Mouse (Mus musculus): Measurements from ENCODE around the gene Nepn. TPM values are rescaled to one million over a fixed set of nuclear protein-coding genes. Genes with fewer than 3 reads are reported as not detected.

Gene Nepn
- total and polyA plus RNA-seq, 2 experiments from 2014 or later, result not detected

DNA sequence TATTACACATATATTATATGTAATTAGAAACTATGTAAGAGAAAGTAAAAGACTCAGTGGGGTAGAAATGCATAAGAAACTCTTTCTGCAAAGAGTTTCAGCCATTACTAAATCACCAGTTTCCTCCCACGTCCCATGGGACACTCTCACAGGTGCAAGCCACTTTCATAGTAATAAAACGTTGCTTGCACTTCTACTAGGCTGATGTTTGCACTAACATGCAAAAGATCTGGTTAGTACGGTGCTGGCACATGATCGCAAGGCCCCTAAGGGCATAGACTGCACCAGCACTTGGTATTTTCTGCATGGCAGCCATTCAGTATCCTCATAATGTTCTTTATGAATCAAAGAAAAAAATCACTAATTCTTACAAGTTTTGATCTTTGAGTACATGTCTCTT lies 14.9 kb upstream of the Nepn start:
- H3K9ac ChIP-seq, result no peak overlapping the region
- no peaks in the 10 kb centered on the region for H3K9me3 ChIP-seq (ENCODE audit: low read length)
- no peak overlapping the region for H3K27ac ChIP-seq (ENCODE audit: low read depth, low read length)
- ATAC-seq (no peak), DNase-seq (no peak)
- no peaks in the 10 kb centered on the region for H3K36me3 ChIP-seq (ENCODE audit: insufficient read depth)
- no peak overlapping the region for H3K4me3 ChIP-seq (ENCODE audit: low read depth, low read length)
- peaks cover 3% of the 10 kb centered on the region; the same call in 1 of the 2 replicates for H3K4me1 ChIP-seq (ENCODE audit: insufficient read depth)
- TF ChIP-seq CTCF (IDR thresholded peaks at IDR 0.05; ENCODE audit: low read depth), result no peak
- WGBS, result 86% methylated on average over 4 of the region's 4 CpGs
- no peak overlapping the region for H3K4me2 ChIP-seq (ENCODE audit: low read depth)
- H3K27me3 ChIP-seq (ENCODE audit: insufficient read depth, low read length), result no peaks in the 10 kb centered on the region

DNA sequence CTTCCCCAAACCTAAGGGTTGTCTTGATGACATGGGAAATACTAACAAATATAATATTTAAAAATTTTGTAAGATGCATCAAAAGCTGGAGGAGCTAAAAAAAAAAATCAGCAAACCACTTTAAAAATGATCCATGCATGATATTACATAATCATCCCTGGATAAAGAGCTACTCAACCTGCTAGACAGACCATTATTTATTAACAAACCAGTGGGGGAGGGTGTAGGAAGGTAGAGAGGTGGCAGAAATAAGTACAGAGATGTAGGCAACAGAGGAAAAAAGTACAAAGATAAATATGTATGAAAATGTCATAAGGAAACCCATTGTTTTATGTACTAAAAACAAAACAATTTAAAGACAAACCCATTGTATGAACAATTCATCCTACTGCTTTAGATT lies 14.1 kb upstream of the Nepn start:
- peaks cover 8% of the 10 kb centered on the region for H3K4me1 ChIP-seq (ENCODE audit: insufficient read depth)
- H3K4me3 ChIP-seq (ENCODE audit: low read depth, low read length), result no peak overlapping the region
- H3K27ac ChIP-seq (ENCODE audit: low read depth, low read length), result no peak overlapping the region
- no peak overlapping the region for H3K9ac ChIP-seq
- no peaks in the 10 kb centered on the region for H3K9me3 ChIP-seq (ENCODE audit: low read length)
- no peak for ATAC-seq
- no peaks in the 10 kb centered on the region for H3K36me3 ChIP-seq (ENCODE audit: insufficient read depth)
- no peak for DNase-seq
- TF ChIP-seq CTCF (IDR thresholded peaks at IDR 0.05; ENCODE audit: low read depth), result no peak
- no peaks in the 10 kb centered on the region for H3K27me3 ChIP-seq (ENCODE audit: insufficient read depth, low read length)
- no peak overlapping the region for H3K4me2 ChIP-seq (ENCODE audit: low read depth)

DNA sequence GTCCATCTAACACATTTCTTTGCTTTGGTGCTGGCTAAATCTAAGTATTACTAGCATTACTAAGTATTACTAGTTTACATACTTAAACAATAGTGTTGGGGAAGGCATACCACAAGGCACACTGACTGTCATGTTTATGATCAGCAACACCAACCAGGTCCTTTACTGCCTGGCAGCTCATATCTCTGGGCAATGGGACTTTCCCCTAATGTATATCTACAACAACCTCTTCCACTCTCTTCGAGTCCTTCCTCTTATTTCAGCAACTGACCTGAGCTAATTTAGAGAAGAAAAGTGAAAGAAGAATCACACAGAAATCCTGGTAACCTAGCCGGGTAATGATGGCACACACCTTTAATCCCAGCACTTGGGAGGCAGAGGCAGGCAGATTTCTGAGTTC lies 12.3 kb upstream of the Nepn start:
- Histone ChIP-seq H3K27ac (ENCODE audit: low read depth, low read length) (no peak overlapping the region), H3K36me3 (ENCODE audit: insufficient read depth) (no peaks in the 10 kb centered on the region), H3K9me3 (ENCODE audit: low read length) (no peaks in the 10 kb centered on the region), H3K4me2 (ENCODE audit: low read depth) (no peak overlapping the region), H3K4me3 (ENCODE audit: low read depth, low read length) (no peak overlapping the region), H3K9ac (no peak overlapping the region), H3K4me1 (ENCODE audit: insufficient read depth) (peaks cover 9% of the 10 kb centered on the region), H3K27me3 (ENCODE audit: insufficient read depth, low read length) (no peaks in the 10 kb centered on the region)
- 97% methylated on average over 2 of the region's 2 CpGs for WGBS
- DNase-seq, result no peak
- no peak for TF ChIP-seq CTCF (IDR thresholded peaks at IDR 0.05; ENCODE audit: low read depth)
- ATAC-seq, result no peak

DNA sequence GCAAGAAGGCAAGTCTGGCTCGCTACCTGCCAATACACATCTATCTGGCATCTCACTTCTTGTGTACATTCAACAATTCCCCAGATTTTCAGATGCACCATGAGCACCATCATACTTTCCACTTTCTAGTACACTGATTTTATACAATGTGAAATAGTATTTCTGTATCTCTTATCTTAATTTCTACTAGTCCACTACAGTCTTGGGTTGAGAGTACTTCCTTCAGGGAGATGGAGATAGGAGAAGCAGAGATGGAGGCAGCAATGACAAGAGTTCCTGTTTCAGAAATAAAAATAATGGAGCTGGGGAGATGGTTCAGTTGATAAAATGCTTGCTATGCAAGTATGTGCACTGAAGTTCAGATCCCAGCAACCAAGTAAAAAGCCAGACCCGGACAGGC lies 11.0 kb upstream of the Nepn start:
- Histone ChIP-seq H3K9me3 (ENCODE audit: low read length) (no peaks in the 10 kb centered on the region), H3K4me2 (ENCODE audit: low read depth) (no peak overlapping the region), H3K9ac (no peak overlapping the region), H3K27me3 (ENCODE audit: insufficient read depth, low read length) (no peaks in the 10 kb centered on the region), H3K36me3 (ENCODE audit: insufficient read depth) (no peaks in the 10 kb centered on the region), H3K4me3 (ENCODE audit: low read depth, low read length) (no peak overlapping the region), H3K27ac (ENCODE audit: low read depth, low read length) (no peak overlapping the region), H3K4me1 (ENCODE audit: insufficient read depth) (peaks cover 11% of the 10 kb centered on the region)
- DNase-seq, result no peak
- WGBS, result 95% methylated on average over 2 of the region's 2 CpGs
- no peak for ATAC-seq
- TF ChIP-seq CTCF (IDR thresholded peaks at IDR 0.05; ENCODE audit: low read depth), result no peak

DNA sequence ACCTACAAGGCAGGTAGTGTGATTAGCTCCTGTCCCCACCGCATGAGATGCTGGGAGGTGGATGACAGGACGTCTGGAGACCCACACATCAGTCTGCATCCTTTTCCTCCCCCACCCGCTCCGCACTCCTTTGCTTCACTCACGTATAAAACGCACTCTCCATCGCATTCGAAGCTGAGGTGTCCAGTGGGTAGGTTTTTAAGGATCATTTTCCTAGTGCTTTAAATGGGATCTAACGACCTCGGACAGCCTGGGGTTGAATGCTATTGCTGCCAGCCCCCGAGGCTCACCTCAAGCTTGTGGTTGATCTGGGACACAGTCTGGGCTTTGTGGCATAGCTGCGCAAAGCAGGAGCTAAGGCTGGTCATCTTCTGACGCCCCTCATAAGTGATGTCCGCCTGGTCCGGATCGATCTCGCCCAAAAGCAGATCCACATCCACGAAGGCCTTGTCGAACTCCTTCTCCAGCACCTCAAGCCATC lies 7.4 kb upstream of the Nepn start:
- Histone ChIP-seq H3K27ac (ENCODE audit: low read depth, low read length) (peak overlapping the region; percentile 95), H3K4me2 (ENCODE audit: low read depth) (peak overlapping the region; percentile 63), H3K9me3 (ENCODE audit: low read length) (no peaks in the 10 kb centered on the region), H3K36me3 (ENCODE audit: insufficient read depth) (no peaks in the 10 kb centered on the region), H3K27me3 (ENCODE audit: insufficient read depth, low read length) (no peaks in the 10 kb centered on the region), H3K4me1 (ENCODE audit: insufficient read depth) (peaks cover 14% of the 10 kb centered on the region), H3K9ac (peak overlapping the region; percentile 96), H3K4me3 (ENCODE audit: low read depth, low read length) (peak overlapping the region; percentile 86)
- under 1% methylated on average over 19 of the region's 19 CpGs for WGBS
- ATAC-seq, result peak; percentile 25
- no peak for TF ChIP-seq CTCF (IDR thresholded peaks at IDR 0.05; ENCODE audit: low read depth)
- DNase-seq, result no peak

DNA sequence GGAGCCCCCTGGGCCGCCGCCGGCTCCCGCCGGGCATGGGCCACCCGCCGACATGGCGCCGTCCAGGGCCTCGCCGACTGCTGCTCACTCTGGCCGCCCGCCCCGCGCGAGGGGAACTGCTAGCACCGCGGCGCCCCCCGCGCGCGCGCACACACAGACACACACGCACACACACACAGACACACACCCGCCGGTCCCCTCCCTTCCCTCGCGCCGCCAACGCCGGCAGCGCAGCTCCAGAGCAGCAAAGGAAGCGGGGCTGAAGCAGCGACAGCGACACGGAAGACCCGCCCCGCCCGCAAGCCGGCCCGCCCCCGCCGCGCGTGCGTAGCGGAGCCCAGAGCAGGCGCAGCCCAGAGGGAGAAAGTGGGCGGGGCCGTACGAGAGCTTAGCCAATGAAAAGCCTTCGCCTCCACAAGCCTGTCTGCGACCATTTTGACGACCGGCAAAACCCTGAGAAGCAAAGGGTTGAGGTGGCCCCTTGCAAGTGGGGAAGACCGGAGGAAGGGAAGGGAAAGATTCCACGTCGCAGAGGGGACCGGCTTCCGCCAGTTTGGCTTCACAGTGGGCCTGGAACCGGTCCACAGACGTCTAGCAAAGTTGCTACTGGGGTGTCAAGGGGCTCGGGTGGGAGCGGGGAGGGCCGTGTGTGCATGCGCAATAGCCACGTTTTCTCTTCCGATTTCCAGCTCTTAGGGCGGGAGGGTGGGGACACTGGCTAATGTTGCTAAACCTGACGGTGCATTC lies 6.8 kb upstream of the Nepn start, which contains the start of gene Gopc:
Gene Gopc (minus strand): TSS at position 280 of the 747 bp plus-strand sequence.
- no peaks in the 10 kb centered on the region for H3K9me3 ChIP-seq (ENCODE audit: low read length)
- WGBS, result 2% methylated on average over 69 of the region's 71 CpGs
- H3K27me3 ChIP-seq (ENCODE audit: insufficient read depth, low read length), result no peaks in the 10 kb centered on the region
- DNase-seq (peak; percentile 99), ATAC-seq (peak; percentile 98)
- H3K4me2 ChIP-seq (ENCODE audit: low read depth), result peak within 1 kb of the TSS; percentile 69
- peak within 1 kb of the TSS; percentile 86 for H3K4me3 ChIP-seq (ENCODE audit: low read depth, low read length)
- H3K36me3 ChIP-seq (ENCODE audit: insufficient read depth), result no peaks in the 10 kb centered on the region
- H3K27ac ChIP-seq (ENCODE audit: low read depth, low read length), result peak within 1 kb of the TSS; percentile 95
- H3K9ac ChIP-seq, result peak within 1 kb of the TSS; percentile 96
- peaks cover 14% of the 10 kb centered on the region for H3K4me1 ChIP-seq (ENCODE audit: insufficient read depth)
- TF ChIP-seq CTCF (IDR thresholded peaks at IDR 0.05; ENCODE audit: low read depth), result no peak

DNA sequence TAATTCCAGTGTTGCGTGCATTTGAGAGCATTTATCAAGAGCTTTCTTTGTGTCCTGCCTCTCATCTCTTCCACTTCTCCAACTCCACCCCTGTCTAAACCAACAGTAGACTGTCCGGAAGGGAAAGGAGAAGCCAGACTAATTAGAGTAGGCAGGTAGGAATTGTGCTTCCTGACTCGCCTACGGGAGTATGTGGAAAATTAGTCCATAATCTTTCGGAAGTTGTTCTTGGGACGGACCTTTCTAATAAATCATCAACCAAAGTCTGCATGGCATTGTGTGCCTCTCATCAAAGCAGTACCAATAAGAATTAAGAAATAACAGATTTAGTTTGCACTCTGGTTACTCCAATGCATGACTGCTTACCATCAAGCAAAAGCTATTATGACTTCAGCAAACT lies 5.8 kb upstream of the Nepn start:
- 83% methylated on average over 6 of the region's 6 CpGs for WGBS
- H3K4me3 ChIP-seq (ENCODE audit: low read depth, low read length), result peak overlapping the region; percentile 86
- no peak for TF ChIP-seq CTCF (IDR thresholded peaks at IDR 0.05; ENCODE audit: low read depth)

More for the DNA sequence above, 5.8 kb upstream of the Nepn start:
- H3K4me1 ChIP-seq (ENCODE audit: insufficient read depth), result peaks cover 14% of the 10 kb centered on the region
- H3K27ac ChIP-seq (ENCODE audit: low read depth, low read length), result no peak overlapping the region
- H3K36me3 ChIP-seq (ENCODE audit: insufficient read depth), result no peaks in the 10 kb centered on the region
- ATAC-seq, result no peak
- peak overlapping the region; percentile 96; the same call in 1 of the 2 replicates for H3K9ac ChIP-seq
- no peak for DNase-seq
- no peaks in the 10 kb centered on the region for H3K9me3 ChIP-seq (ENCODE audit: low read length)
- peak overlapping the region; percentile 69 for H3K4me2 ChIP-seq (ENCODE audit: low read depth)
- no peaks in the 10 kb centered on the region for H3K27me3 ChIP-seq (ENCODE audit: insufficient read depth, low read length)
